Mouse (Mus musculus): ENCODE data around the gene Cdkn2c. TPM values are rescaled to one million over a fixed set of nuclear protein-coding genes. Genes with fewer than 3 reads are reported as not detected.
"Not testable (repeated sequence)": the region's sequence is repeated elsewhere in the genome, so short reads cannot be mapped to it uniquely, and the experiment has no call there.

Gene Cdkn2c
- polyA plus RNA-seq (2012; rRNA removed) = 16.1 and 16.4 TPM in 2 replicates

DNA sequence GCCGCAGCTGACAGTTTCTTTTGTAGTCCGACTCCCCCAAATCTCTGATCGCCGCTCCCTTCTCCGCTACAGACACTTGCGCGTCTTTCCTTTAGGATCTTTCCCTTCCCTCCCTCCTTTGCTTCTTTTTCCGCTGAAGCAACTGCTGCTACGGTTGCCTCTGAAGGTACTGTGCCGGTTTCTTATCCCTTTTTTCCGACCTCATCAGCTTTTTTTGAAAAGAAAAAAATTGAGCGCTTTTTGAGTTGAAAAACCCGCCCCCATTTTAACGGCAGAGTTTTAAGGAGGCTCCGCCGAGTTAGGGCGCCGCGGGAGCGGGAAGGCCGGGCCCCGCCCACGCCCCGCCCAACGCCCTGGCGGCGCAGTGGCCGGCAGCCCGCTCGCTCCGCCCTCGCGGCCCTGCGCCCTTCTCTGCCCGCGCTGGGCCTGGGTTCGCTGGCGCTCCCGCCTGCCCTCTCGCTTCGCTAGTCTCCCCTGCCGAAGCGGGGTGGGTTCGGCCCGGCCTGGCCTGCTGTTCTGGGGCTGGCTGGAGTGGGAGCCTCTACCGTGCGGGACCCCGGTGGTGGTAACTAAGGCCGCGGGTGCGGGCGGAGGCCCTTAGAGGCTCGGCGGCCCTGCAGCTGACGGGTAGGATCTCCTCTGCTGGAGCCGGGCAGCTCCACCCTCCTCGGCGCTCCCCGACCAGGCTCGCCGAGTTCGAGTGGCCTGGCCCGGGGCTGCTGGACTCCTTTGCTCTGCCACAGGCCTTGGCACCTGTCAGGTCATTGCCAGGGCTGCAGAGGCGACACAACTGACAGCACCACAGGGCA lies at the start of gene Cdkn2c:
Cdkn2c (minus strand) TSS at position 729 of the 809 bp plus-strand sequence.
- peak; percentile 95 for DNase-seq (ENCODE audit: low spot score)

DNA sequence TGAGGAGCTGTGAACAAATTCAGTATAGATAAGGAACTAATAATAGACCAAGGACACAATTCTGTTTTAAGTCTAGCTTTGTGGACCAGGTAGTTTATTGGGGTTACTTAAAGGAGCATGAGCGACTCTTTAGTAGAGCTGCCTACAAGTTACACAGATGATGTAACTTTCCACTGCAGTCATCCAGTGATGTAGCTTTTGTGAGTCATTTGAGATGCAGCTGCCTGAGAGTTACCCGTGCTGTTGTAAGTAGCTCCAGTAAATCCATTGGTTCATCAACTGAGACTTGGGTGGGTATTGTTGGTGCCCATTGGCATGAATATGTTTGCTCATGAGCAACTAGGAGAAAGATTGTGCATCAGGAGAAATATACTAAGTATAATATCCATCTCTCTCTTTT lies 38.4 kb upstream of the Cdkn2c start:
- no peak for DNase-seq (ENCODE audit: low spot score)

DNA sequence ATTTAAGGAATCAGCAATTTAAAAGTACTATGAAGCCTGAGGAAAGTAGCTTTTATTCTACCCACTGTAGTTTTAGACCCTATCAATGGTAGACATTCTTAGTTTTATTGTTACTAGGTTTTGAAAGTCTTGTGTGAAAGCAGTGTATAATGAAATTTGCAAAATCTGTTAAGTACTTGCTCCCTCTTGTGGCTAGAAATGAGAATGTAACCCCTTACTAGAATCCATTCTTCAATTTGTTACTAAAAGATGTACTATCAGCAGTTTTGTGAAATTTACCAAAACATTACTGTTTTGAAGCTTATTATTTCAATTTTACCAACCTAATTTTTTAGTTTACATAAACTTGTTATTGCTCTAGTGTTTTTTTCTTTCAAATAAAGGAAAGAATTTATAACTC lies 36.6 kb upstream of the Cdkn2c start:
- DNase-seq (ENCODE audit: low spot score) = no peak

DNA sequence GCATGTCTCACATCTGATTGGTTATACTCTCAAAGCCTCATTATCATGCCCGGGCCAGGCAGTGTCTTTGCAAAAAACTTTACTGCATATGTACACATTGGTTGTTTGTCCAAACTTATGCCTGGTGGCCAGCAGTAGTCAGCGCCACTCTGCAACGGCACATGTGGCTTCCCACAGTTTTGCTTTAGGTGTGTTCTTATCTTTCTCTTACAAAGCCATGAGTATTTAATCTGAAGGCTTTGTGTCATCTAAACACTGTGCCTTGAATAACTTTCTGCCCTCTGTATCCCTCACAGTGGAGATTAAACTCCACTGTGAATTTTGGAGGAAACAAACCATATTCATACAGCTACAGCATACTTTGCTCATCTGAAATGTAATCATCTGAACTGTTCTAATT lies 33.7 kb upstream of the Cdkn2c start:
- DNase-seq (ENCODE audit: low spot score) = not testable (repeated sequence)

DNA sequence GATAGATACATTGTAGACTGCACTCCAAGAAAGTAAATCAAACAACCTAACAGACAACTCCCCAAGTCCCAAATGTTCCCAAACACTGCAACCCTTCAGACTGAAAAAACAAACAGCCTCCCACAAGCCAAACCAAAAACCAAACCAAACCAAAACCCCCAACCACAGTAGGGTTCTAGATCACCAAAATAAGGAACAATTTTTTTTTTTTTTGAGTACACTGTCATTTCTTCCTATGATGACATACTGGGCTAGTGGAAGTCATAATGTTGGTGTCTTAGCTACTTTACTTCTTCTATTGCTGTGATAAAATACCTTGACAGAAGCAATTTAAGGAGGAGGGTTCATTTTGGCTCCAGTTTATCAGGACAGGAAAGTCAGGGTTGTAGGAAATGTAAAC lies 25.7 kb upstream of the Cdkn2c start:
- DNase-seq (ENCODE audit: low spot score) = no peak

DNA sequence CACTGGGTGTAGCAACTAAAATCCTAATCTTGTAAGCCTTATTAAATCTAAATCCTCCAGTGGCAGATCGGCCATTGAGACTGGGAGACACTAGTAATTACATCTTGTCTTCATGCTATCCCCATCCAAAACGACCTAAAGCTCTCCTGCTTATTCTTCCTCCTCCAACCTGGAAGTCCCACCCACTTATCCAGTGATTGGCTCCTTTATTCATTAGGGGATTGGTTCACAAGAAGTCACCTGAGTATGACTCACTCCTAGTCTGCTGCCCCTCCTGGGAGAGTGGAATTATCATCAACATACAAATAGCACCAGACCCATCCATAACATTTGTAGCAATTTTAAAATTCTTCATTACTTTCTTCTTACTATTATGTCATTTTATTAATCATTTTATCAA lies 16.6 kb upstream of the Cdkn2c start:
- no peak for DNase-seq (ENCODE audit: low spot score)

DNA sequence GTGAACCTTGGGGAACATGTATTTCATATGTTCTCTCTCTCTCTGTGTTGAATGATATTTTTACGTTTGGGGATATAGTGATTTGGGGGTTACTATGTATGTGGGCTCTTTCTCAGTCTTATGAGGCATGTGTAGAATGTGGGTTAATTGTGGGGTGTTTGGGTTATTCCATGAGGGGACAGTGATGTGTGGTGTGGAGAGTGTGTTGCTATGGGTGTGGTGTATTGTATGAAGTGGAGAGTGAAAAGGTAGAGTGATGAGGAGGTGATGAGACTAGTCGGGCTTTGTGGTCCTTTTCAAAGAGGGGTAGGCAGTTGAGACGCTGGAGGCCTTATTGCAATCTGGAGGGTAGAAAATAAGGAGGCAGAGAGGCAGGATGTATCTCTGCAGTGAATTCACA lies 10.2 kb upstream of the Cdkn2c start:
- no peak for DNase-seq (ENCODE audit: low spot score)

DNA sequence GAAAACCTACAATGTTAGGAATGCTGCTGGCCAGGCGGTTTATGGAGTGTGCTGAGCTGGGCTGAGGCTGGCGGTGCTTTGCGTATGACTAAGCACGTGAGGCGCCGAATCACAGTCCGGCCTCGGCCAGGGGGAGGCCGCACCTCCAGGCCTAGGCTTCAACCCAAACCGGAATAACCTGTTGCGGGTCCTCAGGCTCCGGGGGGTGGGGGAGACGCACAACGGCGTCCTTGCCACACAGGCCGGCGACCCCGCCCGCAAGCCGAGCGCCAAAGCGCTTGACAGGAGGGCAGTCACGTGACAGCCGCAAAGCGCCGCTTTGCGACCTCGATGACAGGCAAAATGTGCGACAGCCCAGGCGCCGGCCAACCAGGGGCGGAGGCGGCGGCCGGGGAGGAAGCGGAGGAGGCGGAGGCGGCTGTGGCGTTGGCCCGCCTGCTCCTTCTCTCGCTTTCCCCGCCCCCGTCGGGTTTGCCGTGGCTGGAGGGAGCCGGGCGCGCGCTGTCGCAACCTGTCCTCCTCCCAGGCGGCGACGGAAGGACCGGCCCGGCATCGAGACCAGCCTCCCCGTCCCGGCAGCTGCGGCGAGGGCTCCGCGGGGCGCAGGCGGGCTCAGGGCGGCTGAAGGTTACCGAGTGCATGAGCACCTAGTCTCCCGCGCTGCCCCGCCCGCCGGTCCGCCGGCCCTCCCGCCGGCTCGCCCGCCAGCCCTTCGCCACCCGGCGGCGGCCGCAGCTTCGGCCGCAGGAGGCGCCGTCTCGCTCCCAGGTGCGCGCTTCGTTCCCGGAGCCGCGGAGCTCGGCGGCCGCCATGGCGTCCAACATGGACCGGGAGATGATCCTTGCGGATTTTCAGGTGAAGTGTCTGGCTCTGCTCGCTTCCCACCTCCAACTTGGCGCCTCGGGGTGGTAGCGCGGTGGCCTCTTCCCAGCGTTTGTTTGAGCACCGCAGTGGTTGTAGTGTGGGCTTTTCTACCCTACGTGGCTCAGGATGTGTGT lies 9.5 kb upstream of the Cdkn2c start, which contains the start of gene Faf1:
Faf1 (plus strand) TSS at position 371 of the 998 bp plus-strand sequence.
- DNase-seq (ENCODE audit: low spot score) = peak; percentile 98

DNA sequence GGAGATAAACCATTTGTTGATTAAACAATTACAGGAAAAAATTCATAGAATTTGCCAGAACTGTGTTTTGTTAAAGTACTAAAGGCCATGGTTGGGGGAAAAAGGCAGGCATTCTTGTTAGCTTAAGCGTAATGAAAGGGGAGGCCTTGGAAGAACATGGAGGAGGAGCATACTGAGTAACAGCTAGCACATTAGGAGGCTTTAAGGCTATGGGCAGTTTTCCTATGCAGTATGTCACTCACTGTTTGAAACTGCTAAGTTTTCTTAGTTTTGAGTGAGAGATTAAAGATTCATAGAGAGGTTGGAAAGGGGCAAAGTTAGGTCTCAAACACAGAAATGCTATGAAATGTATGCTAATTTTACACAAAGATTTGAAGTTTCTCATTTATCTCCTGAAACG lies 7.1 kb upstream of the Cdkn2c start:
- DNase-seq (ENCODE audit: low spot score) = no peak

DNA sequence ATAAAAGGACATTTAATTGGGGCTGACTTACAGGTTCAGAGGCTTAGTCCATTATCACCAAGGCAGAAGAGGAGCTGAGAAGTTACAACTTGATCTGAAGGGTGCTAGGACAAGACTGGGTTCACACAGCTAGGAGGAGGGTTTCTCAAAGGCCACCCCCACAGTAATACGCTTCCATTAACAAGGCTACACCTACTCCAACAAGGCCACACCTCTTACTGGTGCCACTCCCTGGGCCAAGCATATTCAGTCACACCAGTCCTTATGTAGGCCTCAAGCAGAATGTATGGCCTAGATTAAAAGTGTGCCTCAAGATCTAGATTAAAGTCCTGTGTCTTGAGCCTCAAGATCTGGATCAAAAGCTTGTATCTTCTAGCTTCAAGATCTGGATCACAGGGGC lies 5.0 kb upstream of the Cdkn2c start:
- DNase-seq (ENCODE audit: low spot score) = no peak

DNA sequence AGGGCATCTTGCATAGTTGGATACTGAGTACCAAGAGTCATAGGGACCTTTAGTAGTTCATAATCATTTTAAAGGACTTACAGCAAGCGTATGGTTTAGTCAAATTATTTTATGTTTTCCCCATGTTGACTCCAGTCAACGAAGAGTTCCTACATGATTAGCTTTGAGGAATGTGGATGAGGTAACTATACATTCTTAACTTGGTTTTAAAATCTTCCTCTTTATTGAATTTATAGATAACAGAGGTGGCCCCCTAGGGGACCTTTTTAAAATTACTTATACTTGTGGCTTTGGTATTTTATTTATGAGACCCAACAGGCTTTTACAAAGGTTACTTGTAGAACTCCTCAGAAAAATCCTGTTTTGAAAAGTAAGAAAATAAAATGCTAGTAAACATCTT lies 3.2 kb upstream of the Cdkn2c start:
- DNase-seq (ENCODE audit: low spot score) = no peak

DNA sequence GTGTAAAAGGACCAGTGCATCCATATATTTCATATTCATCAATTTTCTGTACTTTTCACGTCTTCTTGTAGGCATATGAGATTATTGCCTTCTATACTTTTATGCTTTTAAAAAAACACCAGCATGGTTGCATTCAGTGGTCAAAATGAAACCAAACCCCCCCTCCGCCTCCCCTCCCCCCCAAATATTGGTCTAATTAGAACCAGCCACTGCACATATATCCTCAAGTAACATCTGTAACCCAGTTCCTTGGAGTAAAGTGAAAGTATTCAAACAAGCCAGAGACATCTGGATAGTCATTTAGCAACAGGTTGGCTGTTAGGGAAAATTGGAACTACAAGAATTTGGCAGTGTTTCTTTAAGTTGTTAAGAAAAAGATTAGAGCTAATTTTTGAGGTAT lies 529 bp upstream of the Cdkn2c start:
- no peak for DNase-seq (ENCODE audit: low spot score)

DNA sequence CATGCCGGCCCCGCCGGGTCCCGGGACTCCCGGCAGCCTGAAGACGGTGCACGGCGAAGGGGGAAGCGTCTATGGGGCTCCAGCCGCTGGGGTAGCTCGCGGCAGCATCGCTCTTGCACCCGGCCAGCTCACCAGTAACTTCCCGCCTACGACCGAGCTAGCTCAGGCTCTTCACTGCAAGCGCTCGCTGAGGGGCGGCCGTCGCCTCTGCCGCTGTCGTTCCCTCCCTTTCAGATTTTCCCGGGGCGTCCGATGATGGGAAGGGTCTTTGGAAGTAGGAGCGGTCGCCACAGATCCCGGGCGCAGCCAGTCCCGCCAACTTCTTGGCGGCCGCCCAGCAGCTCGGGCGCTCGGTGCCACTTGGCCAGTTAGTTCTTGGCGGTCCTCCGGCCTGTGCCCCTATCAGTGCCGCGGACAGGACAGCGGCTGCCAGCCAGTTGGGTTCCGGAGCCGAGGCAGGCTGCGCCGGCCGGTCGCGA lies 968 bp downstream of the Cdkn2c start:
- peak; percentile 60 for DNase-seq (ENCODE audit: low spot score)

DNA sequence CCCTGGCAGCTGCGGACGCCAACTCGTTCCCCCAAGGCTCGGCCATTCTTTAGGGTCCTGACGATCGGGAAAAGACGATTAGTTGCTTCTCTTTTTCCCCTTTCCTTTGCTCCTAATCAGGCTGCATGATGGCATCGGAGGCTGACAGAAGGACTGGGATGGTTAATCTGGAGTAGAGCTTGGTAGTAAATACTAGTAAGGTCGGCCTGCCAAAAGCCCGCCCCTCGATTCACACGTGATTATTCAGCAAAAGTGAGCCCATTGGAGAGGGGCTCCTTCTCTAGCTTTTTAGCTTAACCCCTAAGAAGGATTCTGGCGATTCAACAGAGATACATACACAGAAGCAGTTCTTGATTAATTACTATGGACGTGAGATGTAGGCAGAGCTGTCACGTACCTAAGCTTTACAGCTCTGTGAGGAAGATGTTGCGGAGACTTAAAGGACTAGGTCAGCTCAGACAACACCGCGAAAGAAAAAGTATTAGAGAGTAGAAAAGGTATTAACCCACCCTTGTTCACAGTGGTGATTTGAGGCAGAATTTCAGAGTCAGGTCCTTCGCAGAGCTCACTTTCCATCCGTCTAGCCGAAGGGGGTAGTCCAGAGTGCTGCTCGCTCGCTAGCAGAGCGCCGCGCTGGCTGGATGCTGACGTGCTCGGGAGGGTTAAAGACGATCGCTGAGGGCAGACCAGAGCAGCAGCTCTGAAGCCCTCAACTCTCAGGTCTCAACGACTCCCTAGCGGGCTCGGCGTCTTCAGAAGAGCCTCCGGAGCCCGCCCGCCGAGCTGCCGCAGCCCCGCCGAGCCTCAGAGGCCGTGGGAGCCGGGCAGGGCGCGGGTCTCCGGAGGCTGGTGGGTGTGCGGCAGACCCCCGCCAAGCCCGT lies 1.6 kb downstream of the Cdkn2c start:
- peak; percentile 29 for DNase-seq (ENCODE audit: low spot score)

DNA sequence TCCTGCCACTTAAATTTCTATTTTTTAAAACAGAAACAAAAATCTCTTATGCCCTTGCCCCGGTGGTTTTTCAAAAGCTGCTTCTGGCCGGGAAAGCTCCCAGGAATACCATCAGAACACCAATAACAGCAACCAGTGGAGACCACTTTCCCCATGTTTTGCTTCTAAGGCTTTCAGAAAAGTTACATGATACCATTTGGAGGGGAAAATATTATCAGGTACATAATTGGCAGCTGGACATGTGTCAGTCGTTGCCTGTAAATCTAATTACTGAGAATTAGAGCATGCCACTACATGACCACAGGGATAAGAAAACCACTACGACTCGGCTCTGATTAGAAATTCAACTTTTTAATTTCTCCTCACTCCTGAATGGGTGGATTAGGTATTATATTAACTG lies 2.9 kb downstream of the Cdkn2c start:
- no peak for DNase-seq (ENCODE audit: low spot score)

DNA sequence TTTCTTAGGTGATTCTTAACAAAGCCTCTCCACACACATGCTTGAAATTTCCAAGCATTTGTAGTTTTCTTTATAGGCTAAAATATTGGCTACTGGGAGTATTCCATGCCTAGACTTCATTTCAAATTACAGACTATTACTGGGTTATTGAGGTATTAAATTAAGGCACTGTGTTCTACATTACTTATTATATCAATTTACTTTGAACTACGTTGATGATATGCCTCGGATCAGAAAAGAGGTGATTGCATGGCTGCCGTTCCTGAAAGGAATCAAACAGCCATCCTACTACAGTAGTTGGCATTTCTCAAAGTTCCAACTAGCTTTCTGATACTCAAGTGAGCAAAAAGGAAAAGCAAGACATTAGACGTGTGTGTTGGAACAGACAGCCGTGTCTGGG lies 4.7 kb downstream of the Cdkn2c start:
- DNase-seq (ENCODE audit: low spot score) = no peak

DNA sequence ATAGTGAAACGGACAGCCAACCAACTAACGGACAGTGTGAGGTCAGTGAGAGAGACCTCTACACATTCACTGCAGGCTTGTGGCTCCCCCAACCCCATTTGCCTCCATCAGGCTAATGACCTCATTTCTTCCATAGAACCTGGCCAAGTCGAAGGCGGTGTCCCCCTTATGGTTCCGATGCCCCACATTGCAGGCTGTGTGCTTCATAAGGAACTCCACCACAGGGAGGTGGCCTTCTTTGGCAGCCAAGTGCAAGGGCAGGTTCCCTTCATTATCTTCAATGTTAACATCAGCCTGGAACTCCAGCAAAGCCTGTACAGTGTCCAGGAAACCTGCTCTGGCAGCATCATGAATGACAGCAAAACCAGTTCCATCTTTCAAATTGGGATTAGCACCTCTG lies 5.8 kb downstream of the Cdkn2c start:
- no peak for DNase-seq (ENCODE audit: low spot score)

DNA sequence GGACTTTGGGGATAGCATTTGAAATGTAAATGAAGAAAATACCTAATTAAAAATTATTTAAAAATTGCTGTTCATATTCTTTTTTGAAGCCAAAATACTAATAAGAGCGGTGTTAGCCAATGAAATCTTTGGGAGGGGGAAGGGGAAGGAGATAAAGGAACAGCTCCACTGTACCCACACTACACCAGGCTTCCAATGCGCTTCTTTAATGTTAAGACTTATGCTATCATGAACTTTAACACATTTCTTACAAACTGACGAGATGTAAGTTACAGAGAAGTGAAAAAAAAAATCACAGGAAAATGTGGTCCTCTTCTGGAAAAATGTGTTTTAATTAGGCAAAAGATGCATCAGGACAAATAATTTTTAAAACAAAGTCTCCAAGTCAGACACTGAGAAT lies 6.4 kb downstream of the Cdkn2c start:
- no peak for DNase-seq (ENCODE audit: low spot score)

DNA sequence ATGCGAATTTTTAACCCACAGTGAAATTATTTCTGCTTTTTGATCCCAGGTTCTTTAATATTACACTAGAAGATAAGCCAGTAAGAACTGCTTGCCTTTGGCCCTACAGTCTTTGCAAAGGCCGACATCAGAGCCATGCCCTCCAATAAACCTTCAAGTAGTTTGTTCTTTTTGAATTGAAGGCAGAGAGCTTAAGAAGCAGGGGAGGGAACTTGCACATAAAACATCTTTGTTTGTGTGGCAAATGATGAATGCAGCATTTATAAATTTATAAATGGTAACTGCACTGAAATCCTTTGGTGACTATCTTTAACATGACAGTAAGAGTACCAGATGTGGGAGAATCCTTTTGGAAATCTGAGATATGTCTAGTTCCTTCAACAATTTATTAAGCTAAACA lies 7.4 kb downstream of the Cdkn2c start:
- DNase-seq (ENCODE audit: low spot score) = no peak

DNA sequence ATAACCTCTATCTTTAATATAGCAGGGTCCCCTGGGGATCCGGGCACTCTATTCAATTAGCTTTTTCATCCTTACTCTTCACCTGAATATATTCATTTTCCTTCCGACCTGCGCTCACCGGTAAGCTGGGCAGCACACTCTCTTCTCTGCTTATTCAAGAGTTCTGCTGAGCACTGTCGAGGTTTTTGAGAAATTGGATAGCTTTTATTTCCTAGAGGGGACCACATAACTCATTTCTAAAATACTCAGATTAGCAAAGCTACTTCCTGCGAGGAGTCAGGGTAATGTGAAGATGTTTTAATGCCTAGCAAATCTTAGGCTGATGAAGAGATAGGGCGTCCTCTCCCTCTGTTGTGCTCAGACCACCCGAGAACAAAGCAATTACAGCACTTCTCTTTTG lies 8.2 kb downstream of the Cdkn2c start:
- no peak for DNase-seq (ENCODE audit: low spot score)

DNA sequence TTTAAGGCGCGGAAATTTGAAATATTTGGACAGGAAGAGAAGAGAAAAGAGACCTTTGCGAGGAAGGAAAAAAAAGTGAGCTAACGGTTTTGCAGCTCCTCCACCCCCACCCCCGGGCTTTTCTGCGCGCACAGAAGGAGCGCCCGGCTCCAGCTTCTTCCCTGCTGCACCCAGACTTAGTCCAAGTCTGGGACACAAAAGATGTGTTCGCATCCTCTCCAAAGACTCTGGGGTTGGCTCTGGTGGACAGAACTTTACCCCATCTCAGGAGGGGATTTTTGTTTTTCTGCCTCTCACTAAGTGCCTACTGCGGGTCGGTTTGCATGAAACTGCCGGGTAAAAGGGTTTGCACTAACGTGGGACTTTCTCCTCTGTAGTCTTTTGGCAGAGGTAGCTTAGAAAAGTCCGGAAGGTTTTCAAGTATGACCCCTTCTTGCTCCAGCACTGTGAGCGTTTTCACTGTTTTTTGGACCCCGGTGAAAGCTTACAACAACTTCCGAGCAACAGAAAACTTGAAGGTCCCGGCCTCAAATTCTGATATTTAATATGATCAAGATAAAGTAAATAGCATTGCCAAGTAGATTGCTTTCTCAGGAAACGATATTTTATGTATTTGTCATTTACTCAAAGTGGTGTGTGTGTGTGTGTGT lies 9.0 kb downstream of the Cdkn2c start:
- no peak for DNase-seq (ENCODE audit: low spot score)

All from urinary bladder, adult 2 months (tissue).